Mouse (Mus musculus) limb, embryonic 11.5 days (tissue): ENCODE results near the gene Dedd. TPM values are rescaled to one million over a fixed set of nuclear protein-coding genes. Genes with fewer than 3 reads are reported as not detected.

Experiments used
- polyA plus RNA-seq: library from polyadenylated mRNA; unstranded; fragments of >200 nt; fragmentation: Nextera tagmentation; extraction: Ambion mirVana; gene quantifications from 2 replicates; pipeline ENCODE4 v1.2.1, GENCODE M21; 2014

The Dedd gene
- polyA plus RNA-seq, 1 experiment from 2014 or later = 55.7 TPM

Other genes with a start within 250 kb of the Dedd start
- gene Cfap126, start 215.2 kb upstream of the Dedd start, polyA plus RNA-seq = 0.96 and 1.7 TPM in 2 replicates
- 267 and 288 TPM in 2 replicates for gene Sdhc, start 178.5 kb upstream of the Dedd start, polyA plus RNA-seq
- 0.61 and 0.68 TPM in 2 replicates for gene Mpz, start 178.4 kb upstream of the Dedd start, polyA plus RNA-seq
- gene Pcp4l1, start 132.9 kb upstream of the Dedd start, polyA plus RNA-seq = 2.7 and 4.3 TPM in 2 replicates
- gene Nr1i3, start 115.2 kb upstream of the Dedd start, polyA plus RNA-seq = 0.15 and 0.21 TPM in 2 replicates
- 25.4 and 26.4 TPM in 2 replicates for gene Tomm40l, start 106.6 kb upstream of the Dedd start, polyA plus RNA-seq
- 2.8 and 4.6 TPM in 2 replicates for gene Apoa2, start 104.1 kb upstream of the Dedd start, polyA plus RNA-seq
- gene Fcer1g, start 94.8 kb upstream of the Dedd start, polyA plus RNA-seq = 13.2 and 13.6 TPM in 2 replicates
- 5.5 and 5.6 TPM in 2 replicates for gene Adamts4, start 78.7 kb upstream of the Dedd start, polyA plus RNA-seq
- gene Ndufs2, start 77.8 kb upstream of the Dedd start, polyA plus RNA-seq = 260 and 264 TPM in 2 replicates
- 68.9 and 78.2 TPM in 2 replicates for gene B4galt3, start 58.8 kb upstream of the Dedd start, polyA plus RNA-seq
- 65.0 and 71.0 TPM in 2 replicates for gene Ppox, start 48.0 kb upstream of the Dedd start, polyA plus RNA-seq
- gene Usp21, start 41.2 kb upstream of the Dedd start, polyA plus RNA-seq = 111 and 114 TPM in 2 replicates
- gene Ufc1, start 34.1 kb upstream of the Dedd start, polyA plus RNA-seq = 111 and 115 TPM in 2 replicates
- gene Nit1, start 16.5 kb downstream of the Dedd start, polyA plus RNA-seq = 29.2 and 31.9 TPM in 2 replicates
- 61.8 and 68.3 TPM in 2 replicates for gene Pfdn2, start 16.5 kb downstream of the Dedd start, polyA plus RNA-seq
- 1.4 and 2.3 TPM in 2 replicates for gene Klhdc9, start 31.7 kb downstream of the Dedd start, polyA plus RNA-seq
- gene Nectin4, start 41.0 kb downstream of the Dedd start, polyA plus RNA-seq = 2.9 and 3.1 TPM in 2 replicates
- gene Arhgap30, start 59.8 kb downstream of the Dedd start, polyA plus RNA-seq = 0.55 and 0.70 TPM in 2 replicates
- 114 and 124 TPM in 2 replicates for gene Usf1, start 82.2 kb downstream of the Dedd start, polyA plus RNA-seq
- gene Tstd1, start 89.7 kb downstream of the Dedd start, polyA plus RNA-seq = 3.2 and 3.3 TPM in 2 replicates
- gene F11r, start 108.4 kb downstream of the Dedd start, polyA plus RNA-seq = 26.7 and 28.4 TPM in 2 replicates
- gene Alyref2, start 174.3 kb downstream of the Dedd start, polyA plus RNA-seq = 7.1 and 10.3 TPM in 2 replicates
- gene Itln1, start 206.1 kb downstream of the Dedd start, polyA plus RNA-seq = not detected in 2 replicates
- not detected in 2 replicates for gene Cd244a, start 230.0 kb downstream of the Dedd start, polyA plus RNA-seq